Mouse (Mus musculus) limb, embryonic 14.5 days (tissue): ENCODE data around the gene Gstt1. TPM values are rescaled to one million over a fixed set of nuclear protein-coding genes. Genes with fewer than 3 reads are reported as not detected.

Experiments
- ATAC-seq: fragments of 200-750 bp; cut with Nextera tagmentation; 2 replicates; pipeline ENCODE4 v1.8.0; 2017; ENCODE audit warnings: low read depth, moderate number of reproducible peaks, moderate TSS enrichment; ENCODE audit not compliant: low FRiP score
- DNase-seq: peaks from one replicate; pipeline ENCODE4 v3.0.0-alpha.2; 2015; ENCODE audit warnings: low spot score
- H3K27ac ChIP-seq: fragments of 300-500 bp; sonication (generic); replicated peaks from 2 replicates; pipeline ENCODE4 v1.5.1; 2014; ENCODE audit warnings: low read depth, mild to moderate bottlenecking, low read length, moderate library complexity, mixed read lengths
- H3K27me3 ChIP-seq: fragments of 300-500 bp; sonication (generic); 2 replicates; pipeline ENCODE4 v1.6.1; 2014; ENCODE audit warnings: low read length, mixed read lengths; ENCODE audit not compliant: control insufficient read depth, insufficient read depth
- H3K36me3 ChIP-seq: fragments of 300-500 bp; sonication (generic); 2 replicates; pipeline ENCODE4 v1.6.1; 2014; ENCODE audit warnings: mild to moderate bottlenecking, low read length, moderate library complexity, mixed read lengths; ENCODE audit not compliant: control insufficient read depth, insufficient read depth
- H3K4me1 ChIP-seq: fragments of 300-500 bp; sonication (generic); 2 replicates; pipeline ENCODE4 v1.6.1; 2014; ENCODE audit warnings: antibody characterized with exemption, low read length, mixed read lengths; ENCODE audit not compliant: control insufficient read depth, insufficient read depth
- H3K4me2 ChIP-seq: fragments of 300-500 bp; sonication (generic); replicated peaks from 2 replicates; pipeline ENCODE4 v1.6.1; 2014; ENCODE audit warnings: low read depth, mild to moderate bottlenecking, low read length, moderate library complexity; ENCODE audit not compliant: severe bottlenecking
- H3K4me3 ChIP-seq: fragments of 300-500 bp; sonication (generic); replicated peaks from 2 replicates; pipeline ENCODE4 v1.5.1; 2014; ENCODE audit warnings: low read length
- H3K9ac ChIP-seq: fragments of 300-500 bp; sonication (generic); 2 replicates; pipeline ENCODE4 v1.6.1; 2014; ENCODE audit warnings: mild to moderate bottlenecking, low read depth, low read length, moderate library complexity; ENCODE audit not compliant: severe bottlenecking
- H3K9me3 ChIP-seq: fragments of 300-500 bp; sonication (generic); 2 replicates; pipeline ENCODE4 v1.6.1; 2016; ENCODE audit warnings: low read length; ENCODE audit not compliant: control insufficient read depth
- POLR2A ChIP-seq: fragments of 200-500 bp; IDR thresholded peaks from 2 replicates; pipeline ENCODE4 v1.8.0; 2012; ENCODE audit warnings: inconsistent platforms, mild to moderate bottlenecking, moderate library complexity, borderline replicate concordance; ENCODE audit not compliant: insufficient read depth, insufficient read length; ENCODE audit errors: extremely low read depth
- WGBS: fragments of 180-500 bp; shearing (Covaris S2); extraction: QIAGEN DNeasy Blood & Tissue Kit; methylation state at CpG from one replicate; pipeline ENCODE4 v1.1.7; 2014; 5-methylcytosine and 5-hydroxymethylcytosine counted together
- polyA plus RNA-seq, 2 experiments: library from polyadenylated mRNA; depleted of rRNA in 1 of 2; stranded (reverse) in 1 of 2; unstranded in 1 of 2; fragments of >200 nt; fragmentation: Nextera tagmentation in 1 of 2; extraction: Ambion mirVana in 1 of 2; gene quantifications; 2 replicates each; pipeline versions ENCODE4 v1.2.1 to v1.2.3; 2012 to 2014

Gene Gstt1
- polyA plus RNA-seq, 2 experiments: 22.3 to 27.0 TPM

DNA sequence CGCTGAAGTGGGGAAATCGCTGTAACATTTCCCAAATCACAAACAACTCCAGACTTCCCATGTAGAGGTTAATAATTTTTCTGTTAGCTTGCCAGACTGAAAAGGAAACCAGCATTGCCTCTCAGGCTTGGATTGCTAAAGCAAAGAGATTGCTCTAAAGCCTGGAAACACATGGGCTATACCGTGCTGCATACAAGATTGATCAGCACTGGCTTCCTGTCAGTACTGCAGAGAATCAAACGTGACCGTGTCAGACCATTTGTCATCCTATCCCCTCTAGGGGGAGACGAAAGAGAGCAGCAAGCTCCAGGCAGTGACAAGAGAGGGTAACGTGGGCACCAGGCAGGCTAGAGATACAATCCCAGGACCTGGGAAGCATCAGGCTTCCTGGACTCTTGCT, 7.6 kb downstream of the Gstt1 start:
- Histone ChIP-seq H3K4me1 (peaks cover 5% of the 10 kb centered on the region; the same call in 1 of the 2 replicates), H3K27me3 (no peaks in the 10 kb centered on the region), H3K4me2 (no peak overlapping the region), H3K4me3 (no peak overlapping the region), H3K9me3 (no peaks in the 10 kb centered on the region), H3K27ac (no peak overlapping the region), H3K9ac (no peak overlapping the region), H3K36me3 (no peaks in the 10 kb centered on the region)
- 15% methylated on average over 7 of the region's 7 CpGs for WGBS
- no peak for TF ChIP-seq POLR2A
- ATAC-seq (no peak), DNase-seq (no peak)

- no peak overlapping the region for H3K4me3 ChIP-seq
- no peak overlapping the region for H3K4me2 ChIP-seq
- TF ChIP-seq POLR2A: no peak
- peaks cover 3% of the 10 kb centered on the region; the same call in 1 of the 2 replicates for H3K4me1 ChIP-seq
- no peak for DNase-seq
- WGBS: 93% methylated on average over 5 of the region's 5 CpGs
- no peaks in the 10 kb centered on the region for H3K36me3 ChIP-seq
- no peak overlapping the region for H3K9ac ChIP-seq
- no peaks in the 10 kb centered on the region for H3K9me3 ChIP-seq
- no peak for ATAC-seq
- H3K27me3 ChIP-seq: no peaks in the 10 kb centered on the region
- no peak overlapping the region for H3K27ac ChIP-seq
Observed at GRCm38 (mm10) chr10:75789841-75790240, 8.5 kb downstream of the Gstt1 start.

GRCm38 (mm10) chr10:75789081-75789735, 9.2 kb downstream of the Gstt1 start:
- 75% methylated on average over 6 of the region's 6 CpGs for WGBS
- ATAC-seq: no peak

GRCm38 (mm10) chr10:75788277-75788676, 10.1 kb downstream of the Gstt1 start:
- 90% methylated on average over 8 of the region's 8 CpGs for WGBS
- H3K36me3 ChIP-seq: no peaks in the 10 kb centered on the region
- TF ChIP-seq POLR2A: no peak
- no peak overlapping the region for H3K4me3 ChIP-seq
- H3K4me1 ChIP-seq: no peaks in the 10 kb centered on the region
- DNase-seq: no peak
- H3K27ac ChIP-seq: no peak overlapping the region
- ATAC-seq: no peak
- H3K27me3 ChIP-seq: no peaks in the 10 kb centered on the region
- no peak overlapping the region for H3K9ac ChIP-seq
- H3K4me2 ChIP-seq: no peak overlapping the region
- H3K9me3 ChIP-seq: no peaks in the 10 kb centered on the region

More at GRCm38 (mm10) chr10:75789081-75789735, 9.2 kb downstream of the Gstt1 start:
- H3K4me1 ChIP-seq: no peaks in the 10 kb centered on the region
- H3K27ac ChIP-seq: no peak overlapping the region
- no peak for DNase-seq
- H3K27me3 ChIP-seq: no peaks in the 10 kb centered on the region
- no peak overlapping the region for H3K4me3 ChIP-seq
- TF ChIP-seq POLR2A: no peak
- H3K36me3 ChIP-seq: no peaks in the 10 kb centered on the region
- no peak overlapping the region for H3K4me2 ChIP-seq
- H3K9me3 ChIP-seq: no peaks in the 10 kb centered on the region
- H3K9ac ChIP-seq: no peak overlapping the region

DNA sequence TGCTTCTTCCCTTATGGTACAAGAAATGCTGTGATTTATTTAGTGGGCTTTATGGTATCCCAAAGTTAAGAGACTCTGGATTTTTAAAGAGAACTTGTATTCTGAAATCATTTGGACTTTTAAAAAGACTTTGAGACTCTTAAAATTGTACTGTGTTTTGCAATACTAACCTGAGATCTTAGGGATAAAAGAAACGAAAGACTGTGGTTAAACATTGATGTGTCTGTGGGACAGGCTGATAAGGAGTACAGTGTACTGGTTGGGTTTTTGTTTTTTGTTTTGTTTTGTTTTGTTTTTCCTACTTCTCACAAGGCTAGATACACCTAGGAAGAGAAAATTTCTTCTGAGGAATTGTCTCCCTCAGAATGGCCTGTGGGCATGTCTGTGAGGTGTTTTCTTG, 12.9 kb downstream of the Gstt1 start:
- Histone ChIP-seq H3K4me3 (no peak overlapping the region), H3K9me3 (no peaks in the 10 kb centered on the region), H3K9ac (no peak overlapping the region), H3K27me3 (no peaks in the 10 kb centered on the region), H3K4me1 (peaks cover 1% of the 10 kb centered on the region; the same call in 1 of the 2 replicates), H3K36me3 (no peaks in the 10 kb centered on the region), H3K4me2 (no peak overlapping the region), H3K27ac (no peak overlapping the region)
- no peak for DNase-seq
- 71% methylated on average over 1 of the region's 1 CpGs for WGBS
- no peak for ATAC-seq
- TF ChIP-seq POLR2A: no peak
